Mouse (Mus musculus): Measurements from ENCODE around the gene Mrgprh. TPM values are rescaled to one million over a fixed set of nuclear protein-coding genes. Genes with fewer than 3 reads are reported as not detected.

The Mrgprh gene
- polyA plus RNA-seq (2014; fragmentation: Nextera tagmentation; extraction: Ambion mirVana): not detected in 2 replicates

- H3K4me1 ChIP-seq (ENCODE audit: control insufficient read depth, insufficient read depth, low read length): no peaks in the 10 kb centered on the region
- ATAC-seq (ENCODE audit: low FRiP score): no peak
- H3K9ac ChIP-seq (ENCODE audit: low read length): no peak within 1 kb of the TSS
- H3K36me3 ChIP-seq (ENCODE audit: control insufficient read depth, insufficient read depth, low read length): no peaks in the 10 kb centered on the region
- H3K4me2 ChIP-seq: no peak within 1 kb of the TSS
- no peaks in the 10 kb centered on the region for H3K9me3 ChIP-seq (ENCODE audit: control insufficient read depth, low read length)
- DNase-seq (ENCODE audit: low spot score, missing footprints): peak; percentile 59
- no peak within 1 kb of the TSS for H3K27ac ChIP-seq (ENCODE audit: low read depth, low read length)
- H3K27me3 ChIP-seq (ENCODE audit: control insufficient read depth, insufficient read depth, low read length): no peaks in the 10 kb centered on the region
- WGBS: 84% methylated on average over 5 of the region's 5 CpGs
- H3K4me3 ChIP-seq (ENCODE audit: low read depth, low read length): no peak within 1 kb of the TSS
Measured at GRCm38 (mm10) chr17:12875734-12876133, at the start of gene Mrgprh. Gene Mrgprh, plus strand, starts transcription at chr17:12876034.

- H3K27me3 ChIP-seq (ENCODE audit: control insufficient read depth, insufficient read depth, low read length): no peaks in the 10 kb centered on the region
- H3K9me3 ChIP-seq (ENCODE audit: control insufficient read depth, low read length): no peaks in the 10 kb centered on the region
- 79% methylated on average over 5 of the region's 5 CpGs for whole genome bisulfite sequencing
- no peak overlapping the region for H3K9ac ChIP-seq (ENCODE audit: low read length)
- no peaks in the 10 kb centered on the region for H3K36me3 ChIP-seq (ENCODE audit: control insufficient read depth, insufficient read depth, low read length)
- no peak overlapping the region for H3K27ac ChIP-seq (ENCODE audit: low read depth, low read length)
- ATAC-seq (ENCODE audit: low FRiP score): no peak
- no peaks in the 10 kb centered on the region for H3K4me1 ChIP-seq (ENCODE audit: control insufficient read depth, insufficient read depth, low read length)
- H3K4me3 ChIP-seq (ENCODE audit: low read depth, low read length): no peak overlapping the region
- H3K4me2 ChIP-seq: no peak overlapping the region
- DNase-seq (ENCODE audit: low spot score, missing footprints): no peak
Measured at GRCm38 (mm10) chr17:12830351-12830750, 45.5 kb upstream of the Mrgprh start.

DNA sequence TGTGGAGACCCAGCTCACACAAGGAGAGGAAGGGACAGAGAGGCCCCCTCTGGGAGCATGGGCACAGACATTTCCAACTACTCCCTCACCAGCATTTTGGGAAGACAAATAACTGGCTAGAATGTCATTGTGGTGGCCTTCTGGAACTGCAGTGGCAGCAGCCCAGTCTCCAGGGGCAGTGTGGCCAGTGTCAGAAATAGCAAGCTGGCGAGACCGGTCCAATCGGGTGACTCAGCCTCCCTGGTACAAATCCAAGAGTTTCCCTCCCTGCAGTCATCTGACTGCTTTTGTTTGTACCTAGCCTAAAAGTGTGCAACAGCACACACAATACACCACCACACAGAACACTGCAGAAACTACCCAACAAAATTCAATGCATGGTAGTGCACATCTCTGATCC is 43.6 kb upstream of the Mrgprh start:
- no peak overlapping the region for H3K27ac ChIP-seq (ENCODE audit: low read depth, low read length)
- DNase-seq (ENCODE audit: low spot score, missing footprints) (no peak), ATAC-seq (ENCODE audit: low FRiP score) (no peak)
- no peak overlapping the region for H3K4me2 ChIP-seq
- H3K9ac ChIP-seq (ENCODE audit: low read length): no peak overlapping the region
- H3K36me3 ChIP-seq (ENCODE audit: control insufficient read depth, insufficient read depth, low read length): no peaks in the 10 kb centered on the region
- no peaks in the 10 kb centered on the region for H3K9me3 ChIP-seq (ENCODE audit: control insufficient read depth, low read length)
- H3K27me3 ChIP-seq (ENCODE audit: control insufficient read depth, insufficient read depth, low read length): no peaks in the 10 kb centered on the region
- no peak overlapping the region for H3K4me3 ChIP-seq (ENCODE audit: low read depth, low read length)
- WGBS: 89% methylated on average over 3 of the region's 3 CpGs
- no peaks in the 10 kb centered on the region for H3K4me1 ChIP-seq (ENCODE audit: control insufficient read depth, insufficient read depth, low read length)

DNA sequence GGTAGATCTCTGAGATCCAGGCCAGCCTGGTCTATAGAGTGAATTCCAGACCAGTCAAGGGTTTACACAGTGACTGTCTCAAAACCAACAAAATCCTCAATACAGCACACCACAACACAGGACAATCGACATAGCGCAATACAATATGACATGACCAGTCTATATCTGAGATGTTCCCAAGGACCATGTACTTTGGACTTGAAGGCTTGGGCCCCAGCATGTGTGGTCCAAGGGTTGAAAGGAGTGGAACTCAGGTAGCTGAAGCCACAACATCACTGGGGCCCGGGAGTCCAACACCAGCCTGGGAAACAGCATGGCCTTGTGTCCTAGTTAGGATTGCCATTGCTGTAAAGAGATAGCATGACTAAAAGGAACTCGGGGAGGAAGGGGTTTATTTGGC is 43.2 kb upstream of the Mrgprh start:
- DNase-seq (ENCODE audit: low spot score, missing footprints): no peak
- Histone ChIP-seq H3K4me1 (ENCODE audit: control insufficient read depth, insufficient read depth, low read length) (no peaks in the 10 kb centered on the region), H3K36me3 (ENCODE audit: control insufficient read depth, insufficient read depth, low read length) (no peaks in the 10 kb centered on the region), H3K27me3 (ENCODE audit: control insufficient read depth, insufficient read depth, low read length) (no peaks in the 10 kb centered on the region), H3K27ac (ENCODE audit: low read depth, low read length) (no peak overlapping the region), H3K4me3 (ENCODE audit: low read depth, low read length) (no peak overlapping the region), H3K9me3 (ENCODE audit: control insufficient read depth, low read length) (no peaks in the 10 kb centered on the region), H3K4me2 (no peak overlapping the region), H3K9ac (ENCODE audit: low read length) (no peak overlapping the region)
- 94% methylated on average over 4 of the region's 4 CpGs for WGBS
- no peak for ATAC-seq (ENCODE audit: low FRiP score)

- Histone ChIP-seq H3K4me2 (no peak overlapping the region), H3K36me3 (ENCODE audit: control insufficient read depth, insufficient read depth, low read length) (no peaks in the 10 kb centered on the region), H3K9me3 (ENCODE audit: control insufficient read depth, low read length) (no peaks in the 10 kb centered on the region), H3K27ac (ENCODE audit: low read depth, low read length) (no peak overlapping the region), H3K9ac (ENCODE audit: low read length) (no peak overlapping the region), H3K4me1 (ENCODE audit: control insufficient read depth, insufficient read depth, low read length) (no peaks in the 10 kb centered on the region), H3K4me3 (ENCODE audit: low read depth, low read length) (no peak overlapping the region), H3K27me3 (ENCODE audit: control insufficient read depth, insufficient read depth, low read length) (no peaks in the 10 kb centered on the region)
- 76% methylated on average over 3 of the region's 3 CpGs for WGBS
- no peak for ATAC-seq (ENCODE audit: low FRiP score)
- no peak for DNase-seq (ENCODE audit: low spot score, missing footprints)
Measured at GRCm38 (mm10) chr17:12834317-12834716, 41.5 kb upstream of the Mrgprh start.

DNA sequence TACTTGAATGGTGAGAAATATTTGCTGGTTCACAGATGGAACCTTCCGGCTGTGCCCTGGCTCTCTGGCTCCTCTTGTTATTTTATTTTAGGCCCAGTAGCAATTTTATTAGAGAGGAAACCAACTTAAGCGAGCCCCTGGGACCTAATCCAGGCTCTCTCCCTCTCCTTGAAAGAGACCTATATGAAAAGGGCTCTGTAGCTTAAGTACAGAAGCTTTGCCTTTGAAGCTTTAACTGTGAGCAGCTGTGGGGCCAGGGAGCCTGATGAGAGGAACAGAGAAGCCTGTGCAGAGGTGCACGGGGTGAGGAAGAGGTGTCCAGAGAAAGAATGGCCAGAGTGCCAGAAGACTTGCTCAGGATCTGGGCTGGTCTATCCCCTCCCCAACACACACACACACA is 41.0 kb upstream of the Mrgprh start:
- H3K4me3 ChIP-seq (ENCODE audit: low read depth, low read length): no peak overlapping the region
- no peak overlapping the region for H3K27ac ChIP-seq (ENCODE audit: low read depth, low read length)
- no peaks in the 10 kb centered on the region for H3K4me1 ChIP-seq (ENCODE audit: control insufficient read depth, insufficient read depth, low read length)
- no peak overlapping the region for H3K9ac ChIP-seq (ENCODE audit: low read length)
- H3K4me2 ChIP-seq: no peak overlapping the region
- no peaks in the 10 kb centered on the region for H3K36me3 ChIP-seq (ENCODE audit: control insufficient read depth, insufficient read depth, low read length)
- 57% methylated on average over 3 of the region's 3 CpGs for WGBS
- ATAC-seq (ENCODE audit: low FRiP score) (no peak), DNase-seq (ENCODE audit: low spot score, missing footprints) (no peak)
- H3K9me3 ChIP-seq (ENCODE audit: control insufficient read depth, low read length): no peaks in the 10 kb centered on the region
- no peaks in the 10 kb centered on the region for H3K27me3 ChIP-seq (ENCODE audit: control insufficient read depth, insufficient read depth, low read length)

- DNase-seq (ENCODE audit: low spot score, missing footprints) (no peak), ATAC-seq (ENCODE audit: low FRiP score) (no peak)
- Histone ChIP-seq H3K9ac (ENCODE audit: low read length) (no peak overlapping the region), H3K27me3 (ENCODE audit: control insufficient read depth, insufficient read depth, low read length) (no peaks in the 10 kb centered on the region), H3K4me1 (ENCODE audit: control insufficient read depth, insufficient read depth, low read length) (no peaks in the 10 kb centered on the region), H3K27ac (ENCODE audit: low read depth, low read length) (no peak overlapping the region), H3K4me2 (no peak overlapping the region), H3K36me3 (ENCODE audit: control insufficient read depth, insufficient read depth, low read length) (no peaks in the 10 kb centered on the region), H3K9me3 (ENCODE audit: control insufficient read depth, low read length) (no peaks in the 10 kb centered on the region), H3K4me3 (ENCODE audit: low read depth, low read length) (no peak overlapping the region)
- WGBS: 92% methylated on average over 5 of the region's 5 CpGs
Measured at GRCm38 (mm10) chr17:12835738-12836137, 40.1 kb upstream of the Mrgprh start.

DNA sequence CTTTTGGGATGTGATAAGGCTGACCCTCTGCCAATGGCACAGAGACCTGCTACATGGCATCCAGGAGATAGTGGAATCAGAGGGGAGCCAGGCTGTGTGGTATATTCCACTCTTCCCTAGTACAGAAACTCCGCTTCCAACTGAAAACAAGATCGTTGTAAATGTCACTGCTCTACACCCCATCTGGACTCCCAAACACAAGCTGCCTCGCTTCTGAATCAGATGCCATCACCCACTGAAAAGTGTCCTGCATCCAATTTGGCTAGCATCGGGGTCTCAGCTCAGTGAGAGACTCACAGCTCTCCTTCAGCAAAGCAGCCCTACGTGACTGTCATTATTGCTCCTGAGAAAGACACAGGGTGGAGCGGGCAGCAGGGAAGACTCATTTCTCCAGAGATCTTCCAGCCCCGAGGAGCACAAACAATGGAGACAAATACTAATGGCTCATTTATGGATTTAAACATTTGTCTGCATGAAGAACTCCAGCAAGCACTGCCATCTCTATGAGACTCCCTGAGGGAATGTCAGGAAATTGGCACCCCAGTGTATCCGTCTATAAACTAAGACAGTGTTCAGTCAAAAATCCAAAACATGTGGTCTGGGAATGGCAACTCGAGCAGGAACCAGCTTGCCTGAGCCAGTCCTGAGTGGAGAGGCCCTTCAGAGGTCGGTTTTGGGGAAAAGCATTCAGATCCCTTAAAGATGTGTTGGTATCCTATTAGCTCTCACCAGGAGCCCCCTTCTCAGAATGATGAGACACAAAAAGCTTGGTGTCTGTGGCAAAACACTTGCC is 36.2 kb upstream of the Mrgprh start:
- H3K36me3 ChIP-seq (ENCODE audit: control insufficient read depth, insufficient read depth, low read length): no peaks in the 10 kb centered on the region
- no peaks in the 10 kb centered on the region for H3K4me1 ChIP-seq (ENCODE audit: control insufficient read depth, insufficient read depth, low read length)
- no peaks in the 10 kb centered on the region for H3K27me3 ChIP-seq (ENCODE audit: control insufficient read depth, insufficient read depth, low read length)
- DNase-seq (ENCODE audit: low spot score, missing footprints): no peak
- H3K9me3 ChIP-seq (ENCODE audit: control insufficient read depth, low read length): no peaks in the 10 kb centered on the region
- 72% methylated on average over 10 of the region's 10 CpGs for WGBS
- ATAC-seq (ENCODE audit: low FRiP score): no peak
- no peak overlapping the region for H3K27ac ChIP-seq (ENCODE audit: low read depth, low read length)
- H3K4me3 ChIP-seq (ENCODE audit: low read depth, low read length): no peak overlapping the region
- no peak overlapping the region for H3K4me2 ChIP-seq
- H3K9ac ChIP-seq (ENCODE audit: low read length): no peak overlapping the region

GRCm38 (mm10) chr17:12843826-12844225 is 32.0 kb upstream of the Mrgprh start:
- 87% methylated on average over 6 of the region's 6 CpGs for WGBS

More at GRCm38 (mm10) chr17:12843826-12844225, 32.0 kb upstream of the Mrgprh start:
- DNase-seq (ENCODE audit: low spot score, missing footprints): no peak
- H3K36me3 ChIP-seq (ENCODE audit: control insufficient read depth, insufficient read depth, low read length): no peaks in the 10 kb centered on the region
- no peaks in the 10 kb centered on the region for H3K27me3 ChIP-seq (ENCODE audit: control insufficient read depth, insufficient read depth, low read length)
- H3K4me2 ChIP-seq: no peak overlapping the region
- H3K9ac ChIP-seq (ENCODE audit: low read length): no peak overlapping the region
- no peaks in the 10 kb centered on the region for H3K9me3 ChIP-seq (ENCODE audit: control insufficient read depth, low read length)
- H3K4me1 ChIP-seq (ENCODE audit: control insufficient read depth, insufficient read depth, low read length): no peaks in the 10 kb centered on the region
- no peak overlapping the region for H3K4me3 ChIP-seq (ENCODE audit: low read depth, low read length)
- no peak for ATAC-seq (ENCODE audit: low FRiP score)
- no peak overlapping the region for H3K27ac ChIP-seq (ENCODE audit: low read depth, low read length)
